Mouse (Mus musculus): ENCODE measurements around the gene Ascc1.
A peak's percentile ranks its signal among the peaks of the same experiment; 100 is the strongest.
"Not testable (repeated sequence)": the region's sequence is repeated elsewhere in the genome, so short reads cannot be mapped to it uniquely, and the experiment has no call there.

The Ascc1 gene

GRCm38 (mm10) chr10:60109336-60109735, 106.7 kb downstream of the Ascc1 start:
- DNase-seq (ENCODE audit: extremely low read depth, insufficient read length, low spot score), result no peak

GRCm38 (mm10) chr10:60109989-60110388, 107.4 kb downstream of the Ascc1 start:
- no peak for DNase-seq (ENCODE audit: extremely low read depth, insufficient read length, low spot score)

GRCm38 (mm10) chr10:60110908-60111475, 108.4 kb downstream of the Ascc1 start:
- DNase-seq (ENCODE audit: extremely low read depth, insufficient read length, low spot score), result no peak

- DNase-seq (ENCODE audit: extremely low read depth, insufficient read length, low spot score), result peak; percentile 54
Measured at GRCm38 (mm10) chr10:60113965-60114690, 111.5 kb downstream of the Ascc1 start.

- DNase-seq (ENCODE audit: extremely low read depth, insufficient read length, low spot score), result no peak
Measured at GRCm38 (mm10) chr10:60115345-60116185, 113.0 kb downstream of the Ascc1 start.

GRCm38 (mm10) chr10:60116997-60117396, 114.4 kb downstream of the Ascc1 start:
- no peak for DNase-seq (ENCODE audit: extremely low read depth, insufficient read length, low spot score)

GRCm38 (mm10) chr10:60118464-60118863, 115.9 kb downstream of the Ascc1 start:
- DNase-seq (ENCODE audit: extremely low read depth, insufficient read length, low spot score), result no peak

GRCm38 (mm10) chr10:60120630-60121029, 118.0 kb downstream of the Ascc1 start:
- DNase-seq (ENCODE audit: extremely low read depth, insufficient read length, low spot score), result no peak

GRCm38 (mm10) chr10:60124078-60124477, 121.5 kb downstream of the Ascc1 start:
- peak; percentile 27 for DNase-seq (ENCODE audit: extremely low read depth, insufficient read length, low spot score)

- no peak for DNase-seq (ENCODE audit: extremely low read depth, insufficient read length, low spot score)
Measured at GRCm38 (mm10) chr10:60125529-60126327, 123.1 kb downstream of the Ascc1 start.

GRCm38 (mm10) chr10:60128287-60128686, 125.7 kb downstream of the Ascc1 start:
- no peak for DNase-seq (ENCODE audit: extremely low read depth, insufficient read length, low spot score)

GRCm38 (mm10) chr10:60130504-60130903, 127.9 kb downstream of the Ascc1 start:
- no peak for DNase-seq (ENCODE audit: extremely low read depth, insufficient read length, low spot score)

- no peak for DNase-seq (ENCODE audit: extremely low read depth, insufficient read length, low spot score)
Measured at GRCm38 (mm10) chr10:60133501-60133900, 130.9 kb downstream of the Ascc1 start.

- no peak for DNase-seq (ENCODE audit: extremely low read depth, insufficient read length, low spot score)
Measured at GRCm38 (mm10) chr10:60134201-60134600, 131.6 kb downstream of the Ascc1 start.

GRCm38 (mm10) chr10:60136010-60136409, 133.4 kb downstream of the Ascc1 start:
- not testable (repeated sequence) for DNase-seq (ENCODE audit: extremely low read depth, insufficient read length, low spot score)

GRCm38 (mm10) chr10:60136935-60137334, 134.3 kb downstream of the Ascc1 start:
- DNase-seq (ENCODE audit: extremely low read depth, insufficient read length, low spot score), result no peak

GRCm38 (mm10) chr10:60138680-60139079, 136.1 kb downstream of the Ascc1 start:
- no peak for DNase-seq (ENCODE audit: extremely low read depth, insufficient read length, low spot score)

- no peak for DNase-seq (ENCODE audit: extremely low read depth, insufficient read length, low spot score)
Measured at GRCm38 (mm10) chr10:60140751-60141150, 138.1 kb downstream of the Ascc1 start.

- no peak for DNase-seq (ENCODE audit: extremely low read depth, insufficient read length, low spot score)
Measured at GRCm38 (mm10) chr10:60141656-60142160, 139.1 kb downstream of the Ascc1 start.

GRCm38 (mm10) chr10:60147510-60148047, 145.0 kb downstream of the Ascc1 start:
- not testable (repeated sequence) for DNase-seq (ENCODE audit: extremely low read depth, insufficient read length, low spot score)

Measured in 3134 (cell line).